Mouse (Mus musculus): ENCODE results near the gene Ece1.

The Ece1 gene

DNA sequence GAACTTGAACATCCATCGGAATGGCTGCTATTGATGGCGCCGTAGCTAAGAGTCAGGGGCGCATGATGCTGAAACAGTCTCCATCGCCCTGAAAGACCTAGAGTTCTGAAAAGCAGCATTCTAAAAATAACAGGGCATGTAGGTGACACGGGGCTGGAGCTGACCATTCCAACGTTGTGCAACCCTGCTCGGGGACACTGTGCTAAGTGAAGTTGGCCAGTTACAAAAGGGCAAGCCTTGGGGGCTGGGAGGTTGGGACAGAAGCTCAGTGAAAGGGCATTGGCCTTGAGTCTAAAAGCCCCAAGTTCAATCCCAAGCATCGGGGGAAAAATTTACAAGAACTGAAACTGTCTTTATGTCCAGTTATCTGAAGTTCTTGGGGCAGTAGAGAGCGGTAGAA lies 81.5 kb downstream of the Ece1 start:
- Histone ChIP-seq H3K27me3 (ENCODE audit: control insufficient read depth, insufficient read depth, low read length, poor library complexity, severe bottlenecking) (no peaks in the 10 kb centered on the region), H3K36me3 (ENCODE audit: control insufficient read depth, insufficient read depth, low read length, poor library complexity, severe bottlenecking) (no peaks in the 10 kb centered on the region; the same call in 1 of the 2 replicates)
- DNase-seq (ENCODE audit: low read depth, low spot score): no peak

DNA sequence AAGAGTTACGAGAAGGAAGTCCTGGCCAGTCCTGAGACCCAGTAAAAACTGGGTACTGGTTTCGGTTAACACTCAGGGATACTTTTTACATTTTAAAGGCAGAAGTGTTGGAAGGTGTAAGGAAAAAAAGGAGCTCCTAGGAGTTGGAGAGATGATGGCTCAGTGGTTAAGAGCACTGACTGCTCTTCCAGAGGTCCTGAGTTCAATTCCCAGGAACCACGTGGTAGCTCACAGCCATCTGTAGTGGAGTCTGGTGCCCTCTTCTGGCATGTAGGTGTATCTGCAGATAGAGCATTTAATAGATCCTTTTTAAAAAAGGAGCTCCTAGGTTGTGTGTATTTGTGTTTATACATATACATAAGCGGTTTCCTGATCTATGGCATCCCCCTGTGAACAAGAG lies 83.3 kb downstream of the Ece1 start:
- Histone ChIP-seq H3K27me3 (ENCODE audit: control insufficient read depth, insufficient read depth, low read length, poor library complexity, severe bottlenecking) (no peaks in the 10 kb centered on the region), H3K36me3 (ENCODE audit: control insufficient read depth, insufficient read depth, low read length, poor library complexity, severe bottlenecking) (peaks cover 7% of the 10 kb centered on the region)
- DNase-seq (ENCODE audit: low read depth, low spot score): peak; percentile 53

DNA sequence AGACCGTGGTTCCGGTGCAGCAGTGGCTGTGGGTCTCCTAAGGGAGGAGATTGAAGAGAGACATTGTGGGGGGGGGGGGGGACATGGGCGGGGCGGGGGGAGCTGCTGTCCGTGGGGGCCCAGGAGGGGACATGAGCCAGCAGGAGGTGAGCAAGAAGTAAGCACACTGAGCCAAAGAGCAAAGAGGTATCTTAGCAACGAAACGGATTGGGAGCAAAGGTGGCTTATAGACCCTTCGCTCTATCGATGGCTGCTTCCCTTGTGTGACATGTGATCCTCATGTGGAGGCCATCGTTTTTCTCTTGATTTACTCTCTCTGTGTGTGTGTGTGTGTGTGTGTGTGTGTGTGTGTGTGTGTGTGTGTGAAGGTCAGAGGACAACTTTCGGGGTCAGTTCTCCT lies 84.4 kb downstream of the Ece1 start:
- DNase-seq (ENCODE audit: low read depth, low spot score): no peak
- Histone ChIP-seq H3K27me3 (ENCODE audit: control insufficient read depth, insufficient read depth, low read length, poor library complexity, severe bottlenecking) (no peaks in the 10 kb centered on the region), H3K36me3 (ENCODE audit: control insufficient read depth, insufficient read depth, low read length, poor library complexity, severe bottlenecking) (peaks cover 7% of the 10 kb centered on the region)

DNA sequence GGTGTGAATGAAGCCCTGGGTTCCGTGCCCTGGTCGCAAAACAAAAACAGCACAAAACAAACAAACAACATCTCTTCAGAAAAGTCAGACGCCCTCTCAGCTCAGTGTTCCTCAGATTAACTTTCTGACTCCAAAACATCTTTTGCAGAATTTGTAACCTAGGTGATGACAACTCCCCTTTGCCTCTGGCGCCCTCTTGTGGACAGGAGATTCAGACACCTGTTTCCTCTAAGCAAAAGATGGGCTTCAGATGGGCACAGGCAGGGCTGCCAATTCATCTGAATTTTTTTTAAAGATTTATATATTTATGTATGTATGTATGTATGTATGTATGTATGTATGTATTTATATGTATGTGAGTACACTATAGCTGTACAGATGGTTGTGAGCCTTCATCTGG lies 90.8 kb downstream of the Ece1 start:
- DNase-seq (ENCODE audit: low read depth, low spot score): peak; percentile 87
- peaks cover 8% of the 10 kb centered on the region for H3K36me3 ChIP-seq (ENCODE audit: control insufficient read depth, insufficient read depth, low read length, poor library complexity, severe bottlenecking)
- H3K27me3 ChIP-seq (ENCODE audit: control insufficient read depth, insufficient read depth, low read length, poor library complexity, severe bottlenecking): no peaks in the 10 kb centered on the region

DNA sequence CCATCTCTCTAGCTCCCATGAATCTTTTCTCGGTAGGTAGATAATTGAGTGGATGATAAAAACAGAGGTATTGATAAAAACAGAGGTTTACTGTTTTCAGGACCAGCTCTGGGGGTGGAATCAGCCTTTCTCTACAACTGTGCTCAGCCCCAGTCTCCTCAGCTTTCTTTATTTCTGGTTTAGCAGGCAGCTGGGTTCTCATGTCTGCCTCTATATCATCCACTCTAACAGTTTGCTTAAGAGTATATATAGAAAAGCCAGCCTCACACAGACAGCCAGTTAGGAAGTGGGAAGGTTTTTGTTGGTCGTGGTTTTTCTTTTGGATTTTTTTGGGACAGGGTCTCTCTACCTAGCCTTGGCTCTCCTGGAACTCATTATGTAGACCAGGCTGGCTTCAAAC lies 92.1 kb downstream of the Ece1 start:
- DNase-seq (ENCODE audit: low read depth, low spot score): no peak

DNA sequence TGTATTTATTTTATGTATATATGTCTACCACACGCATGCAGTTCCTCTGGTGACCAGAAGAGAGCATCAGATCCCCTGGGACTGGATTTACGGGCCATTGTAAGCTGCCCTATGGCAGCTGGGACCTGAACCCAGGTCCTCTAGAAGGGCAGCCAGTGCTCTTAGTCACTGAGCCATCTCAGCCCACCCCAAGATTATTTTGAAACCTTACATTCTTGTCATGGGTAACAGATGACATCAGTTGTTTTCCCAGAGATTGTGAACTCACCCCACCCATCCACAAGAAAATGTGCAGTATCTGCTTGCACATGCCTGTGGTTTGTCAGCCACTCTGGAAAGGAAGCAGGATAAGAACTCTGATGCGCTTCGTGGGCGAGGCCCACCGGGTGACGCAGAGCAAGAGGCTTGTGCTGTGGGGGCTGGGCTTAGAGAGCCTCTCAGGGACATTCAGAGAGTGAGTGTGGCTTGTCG lies 92.9 kb downstream of the Ece1 start:
- Histone ChIP-seq H3K27me3 (ENCODE audit: control insufficient read depth, insufficient read depth, low read length, poor library complexity, severe bottlenecking) (no peaks in the 10 kb centered on the region), H3K36me3 (ENCODE audit: control insufficient read depth, insufficient read depth, low read length, poor library complexity, severe bottlenecking) (peaks cover 1% of the 10 kb centered on the region)
- peak; percentile 21 for DNase-seq (ENCODE audit: low read depth, low spot score)

More for the DNA sequence above, 92.1 kb downstream of the Ece1 start:
- Histone ChIP-seq H3K36me3 (ENCODE audit: control insufficient read depth, insufficient read depth, low read length, poor library complexity, severe bottlenecking) (peaks cover 6% of the 10 kb centered on the region), H3K27me3 (ENCODE audit: control insufficient read depth, insufficient read depth, low read length, poor library complexity, severe bottlenecking) (no peaks in the 10 kb centered on the region)

DNA sequence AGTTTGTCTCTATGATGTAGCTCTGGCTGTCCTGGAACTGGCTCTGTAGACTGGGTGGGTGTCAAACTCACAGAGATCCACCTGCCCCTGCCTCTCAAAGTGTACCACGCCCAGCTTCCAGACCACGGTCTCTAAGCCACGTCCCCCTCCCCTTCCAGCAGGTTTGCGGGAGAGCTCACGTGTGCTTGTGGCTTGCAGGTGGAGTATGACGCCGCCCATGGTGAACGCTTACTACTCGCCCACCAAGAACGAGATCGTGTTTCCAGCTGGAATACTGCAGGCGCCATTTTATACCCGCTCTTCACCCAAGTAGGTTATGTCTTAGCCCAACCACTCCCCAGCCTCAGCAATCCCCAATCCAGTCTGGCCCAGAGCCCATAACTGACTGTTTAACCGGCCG lies 94.2 kb downstream of the Ece1 start:
- H3K27me3 ChIP-seq (ENCODE audit: control insufficient read depth, insufficient read depth, low read length, poor library complexity, severe bottlenecking): no peaks in the 10 kb centered on the region
- DNase-seq (ENCODE audit: low read depth, low spot score): no peak
- H3K36me3 ChIP-seq (ENCODE audit: control insufficient read depth, insufficient read depth, low read length, poor library complexity, severe bottlenecking): peaks cover 1% of the 10 kb centered on the region; the same call in 1 of the 2 replicates

DNA sequence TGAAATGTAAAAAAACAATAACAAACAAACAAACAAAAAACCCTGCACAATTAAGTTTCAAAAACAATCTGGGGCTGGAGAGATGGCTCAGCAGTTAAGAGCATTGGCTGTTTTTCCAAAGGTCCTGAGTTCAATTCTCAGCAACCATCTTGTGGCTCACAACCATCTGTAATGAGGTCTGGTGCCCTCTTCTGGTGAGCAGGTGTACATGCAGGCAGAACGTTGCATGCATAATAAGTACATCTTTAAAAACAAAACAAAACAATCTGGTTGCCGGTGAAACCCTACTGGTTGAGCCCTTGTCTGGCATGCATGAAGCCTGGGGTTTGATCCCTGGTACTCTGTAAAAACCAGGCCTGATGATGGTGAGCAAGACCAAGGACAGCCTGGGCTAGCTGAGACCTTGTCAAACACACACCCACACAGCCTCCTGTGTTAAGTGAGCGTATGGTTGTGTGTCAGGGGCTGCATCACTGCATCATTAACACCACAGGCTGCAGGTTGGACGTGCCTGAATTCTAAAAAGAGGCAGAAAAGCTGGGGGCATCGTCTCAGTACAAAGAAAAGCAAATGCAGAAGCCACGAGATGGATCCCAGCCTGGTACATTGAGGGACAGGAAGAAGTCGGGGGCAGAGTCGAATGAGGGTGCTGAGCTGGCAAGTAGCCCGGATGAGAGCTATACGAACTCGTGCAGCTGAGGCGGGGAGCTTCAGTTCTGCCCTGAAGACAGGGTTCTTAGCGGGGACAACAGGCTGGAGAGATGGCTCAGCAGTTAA lies 98.0 kb downstream of the Ece1 start:
- no peaks in the 10 kb centered on the region; the same call in 1 of the 2 replicates for H3K36me3 ChIP-seq (ENCODE audit: control insufficient read depth, insufficient read depth, low read length, poor library complexity, severe bottlenecking)
- H3K27me3 ChIP-seq (ENCODE audit: control insufficient read depth, insufficient read depth, low read length, poor library complexity, severe bottlenecking): no peaks in the 10 kb centered on the region
- DNase-seq (ENCODE audit: low read depth, low spot score): peak; percentile 49

DNA sequence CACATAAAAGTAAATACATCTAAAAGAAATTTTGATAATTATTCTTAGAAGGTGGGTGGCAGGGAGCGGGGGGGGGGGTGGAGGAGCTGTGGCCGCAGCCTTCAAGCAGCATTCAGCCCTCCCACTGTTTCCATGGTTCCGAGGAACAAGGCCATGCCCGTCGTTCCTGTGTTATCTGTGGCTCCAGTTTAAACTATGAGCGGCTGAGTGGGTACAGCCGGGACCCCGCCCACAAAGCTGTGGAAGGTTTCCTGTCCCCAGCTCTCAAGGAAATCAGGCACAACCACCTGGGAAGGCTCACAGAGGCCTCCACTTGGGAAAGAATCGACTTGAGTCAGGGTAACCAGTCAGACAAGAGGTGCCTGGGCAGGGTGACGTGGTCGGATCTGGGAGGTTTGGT lies 98.7 kb downstream of the Ece1 start:
- no peak for DNase-seq (ENCODE audit: low read depth, low spot score)
- H3K36me3 ChIP-seq (ENCODE audit: control insufficient read depth, insufficient read depth, low read length, poor library complexity, severe bottlenecking): no peaks in the 10 kb centered on the region; the same call in 1 of the 2 replicates
- no peaks in the 10 kb centered on the region for H3K27me3 ChIP-seq (ENCODE audit: control insufficient read depth, insufficient read depth, low read length, poor library complexity, severe bottlenecking)

DNA sequence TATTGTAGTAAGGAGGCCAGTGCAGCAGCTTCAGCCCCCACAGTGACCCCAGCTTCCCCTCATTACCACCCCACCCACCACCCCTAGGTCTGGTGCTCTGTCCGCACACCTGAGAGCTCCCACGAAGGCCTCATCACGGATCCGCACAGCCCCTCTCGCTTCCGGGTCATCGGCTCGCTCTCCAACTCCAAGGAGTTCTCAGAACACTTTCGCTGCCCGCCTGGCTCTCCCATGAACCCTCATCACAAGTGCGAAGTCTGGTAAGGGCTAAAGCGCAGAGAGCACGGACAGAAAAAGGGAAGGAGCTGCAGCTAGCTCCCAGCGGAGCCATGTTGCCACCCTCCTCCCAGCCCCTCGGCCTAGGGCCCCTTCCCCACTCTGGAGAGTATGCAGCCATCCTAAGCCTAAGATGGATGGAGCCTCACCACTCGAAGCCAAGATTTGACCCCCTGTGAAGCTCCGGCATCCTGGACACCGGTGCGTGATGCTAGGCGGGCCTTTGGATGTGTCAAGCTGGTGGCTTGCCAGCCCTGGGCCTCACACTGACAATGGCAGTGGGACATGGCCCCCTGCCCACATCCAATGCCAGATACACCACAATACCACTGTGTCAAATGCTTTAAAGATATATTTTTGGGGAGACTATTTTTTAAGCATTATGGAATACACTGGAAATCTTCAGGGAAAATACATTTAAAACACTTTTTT lies 100.8 kb downstream of the Ece1 start:
- Histone ChIP-seq H3K27me3 (ENCODE audit: control insufficient read depth, insufficient read depth, low read length, poor library complexity, severe bottlenecking) (no peaks in the 10 kb centered on the region), H3K36me3 (ENCODE audit: control insufficient read depth, insufficient read depth, low read length, poor library complexity, severe bottlenecking) (no peaks in the 10 kb centered on the region; the same call in 1 of the 2 replicates)
- DNase-seq (ENCODE audit: low read depth, low spot score): no peak

DNA sequence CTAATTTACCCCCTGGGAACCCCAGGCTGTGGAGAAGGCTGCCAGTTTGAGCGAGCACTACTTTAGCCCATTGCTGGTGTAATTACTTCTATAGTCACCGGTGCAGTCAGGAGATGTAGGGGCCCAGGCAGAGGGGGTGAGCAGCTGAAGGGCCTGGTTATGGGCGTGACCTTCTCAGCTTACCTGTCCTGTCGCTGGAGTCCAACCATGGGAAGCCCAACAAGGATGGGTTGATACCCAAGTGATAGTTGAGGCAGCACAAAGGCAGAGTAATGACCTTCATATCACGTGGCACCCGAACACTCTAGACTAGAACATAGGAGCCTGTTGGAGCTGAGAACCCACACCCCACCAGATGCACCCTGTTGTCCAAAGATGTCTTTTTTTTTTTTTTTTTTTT lies 101.4 kb downstream of the Ece1 start:
- Histone ChIP-seq H3K36me3 (ENCODE audit: control insufficient read depth, insufficient read depth, low read length, poor library complexity, severe bottlenecking) (no peaks in the 10 kb centered on the region; the same call in 1 of the 2 replicates), H3K27me3 (ENCODE audit: control insufficient read depth, insufficient read depth, low read length, poor library complexity, severe bottlenecking) (no peaks in the 10 kb centered on the region)
- DNase-seq (ENCODE audit: low read depth, low spot score): no peak

DNA sequence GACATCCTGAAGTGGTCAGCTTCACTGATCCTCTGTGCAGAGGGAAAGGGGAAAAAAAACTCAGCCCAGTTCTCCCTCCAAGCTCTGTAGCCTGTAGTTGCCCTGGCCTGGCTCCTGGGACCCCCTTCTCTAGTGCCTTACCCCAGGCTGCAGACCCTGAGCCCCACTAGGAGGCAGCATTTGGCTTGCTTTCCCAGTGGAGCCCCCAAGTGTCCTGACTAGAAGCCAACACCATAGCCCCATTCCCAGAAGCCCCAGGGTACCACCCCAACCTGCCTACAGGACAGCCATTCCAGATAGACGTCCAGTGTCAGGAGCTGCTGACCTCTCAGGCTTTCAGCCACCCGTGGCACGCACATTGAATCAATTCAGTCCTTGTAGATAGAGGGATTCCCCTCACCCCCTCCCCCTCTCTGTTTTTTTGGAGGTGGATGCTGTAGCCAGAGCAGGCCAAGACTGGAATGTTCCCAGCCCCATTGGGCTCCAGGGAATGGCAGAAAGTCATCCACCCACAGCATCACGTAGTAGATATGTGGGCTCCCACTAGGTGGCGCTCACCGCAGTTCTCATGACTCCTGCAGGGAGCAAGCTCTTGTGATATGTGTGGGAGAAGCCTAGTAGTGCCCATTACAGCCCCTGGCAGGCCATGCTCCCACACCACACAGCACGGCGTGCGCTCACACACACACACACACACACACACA lies 102.0 kb downstream of the Ece1 start:
- H3K36me3 ChIP-seq (ENCODE audit: control insufficient read depth, insufficient read depth, low read length, poor library complexity, severe bottlenecking): no peaks in the 10 kb centered on the region; the same call in 1 of the 2 replicates
- no peaks in the 10 kb centered on the region for H3K27me3 ChIP-seq (ENCODE audit: control insufficient read depth, insufficient read depth, low read length, poor library complexity, severe bottlenecking)
- DNase-seq (ENCODE audit: low read depth, low spot score): peak; percentile 77

DNA sequence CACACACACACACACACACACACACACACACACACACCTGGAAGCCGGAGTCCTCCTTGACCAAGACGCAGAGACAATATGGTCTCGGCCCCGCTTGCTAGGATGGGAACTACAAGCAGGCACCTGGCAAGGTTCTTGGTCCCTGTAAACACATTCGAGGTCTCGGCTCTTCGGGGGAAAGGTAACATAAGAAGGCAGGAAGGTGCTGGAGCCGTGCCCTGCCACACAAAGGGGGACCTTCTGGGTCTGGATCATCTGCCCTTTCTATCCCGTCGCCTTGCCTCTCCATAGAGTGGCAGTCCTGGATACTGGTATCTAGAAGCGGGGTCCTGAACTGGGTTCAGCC lies 102.5 kb downstream of the Ece1 start:
- no peaks in the 10 kb centered on the region; the same call in 1 of the 2 replicates for H3K36me3 ChIP-seq (ENCODE audit: control insufficient read depth, insufficient read depth, low read length, poor library complexity, severe bottlenecking)
- no peak for DNase-seq (ENCODE audit: low read depth, low spot score)
- H3K27me3 ChIP-seq (ENCODE audit: control insufficient read depth, insufficient read depth, low read length, poor library complexity, severe bottlenecking): no peaks in the 10 kb centered on the region

DNA sequence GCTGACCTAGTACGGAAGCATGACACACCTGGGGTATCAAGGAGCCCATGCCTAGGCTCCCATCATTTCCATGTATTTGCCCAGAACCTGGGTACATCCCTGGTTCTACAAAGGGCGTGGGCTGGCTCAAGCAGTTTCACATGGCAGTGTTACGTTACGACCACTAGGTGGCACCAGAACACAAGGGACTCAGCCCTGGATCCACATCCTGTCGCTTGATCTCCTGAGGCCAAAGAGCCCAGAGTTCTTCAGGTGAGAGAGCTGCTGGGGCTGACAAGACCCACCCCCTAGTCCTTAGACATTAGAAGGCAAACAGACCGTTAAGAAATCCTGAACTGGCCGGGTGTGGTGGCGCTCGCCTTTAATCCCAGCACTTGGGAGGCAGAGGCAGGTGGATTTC lies 106.2 kb downstream of the Ece1 start:
- Histone ChIP-seq H3K36me3 (ENCODE audit: control insufficient read depth, insufficient read depth, low read length, poor library complexity, severe bottlenecking) (no peaks in the 10 kb centered on the region), H3K27me3 (ENCODE audit: control insufficient read depth, insufficient read depth, low read length, poor library complexity, severe bottlenecking) (no peaks in the 10 kb centered on the region)
- DNase-seq (ENCODE audit: low read depth, low spot score): peak; percentile 89
